Mouse (Mus musculus) retina, postnatal 1 day (tissue): ENCODE results near the gene Cdc37l1.

Experiments used
- DNase-seq: peaks from one replicate; pipeline ENCODE4 v3.0.0-alpha.2; 2012

The Cdc37l1 gene

DNA sequence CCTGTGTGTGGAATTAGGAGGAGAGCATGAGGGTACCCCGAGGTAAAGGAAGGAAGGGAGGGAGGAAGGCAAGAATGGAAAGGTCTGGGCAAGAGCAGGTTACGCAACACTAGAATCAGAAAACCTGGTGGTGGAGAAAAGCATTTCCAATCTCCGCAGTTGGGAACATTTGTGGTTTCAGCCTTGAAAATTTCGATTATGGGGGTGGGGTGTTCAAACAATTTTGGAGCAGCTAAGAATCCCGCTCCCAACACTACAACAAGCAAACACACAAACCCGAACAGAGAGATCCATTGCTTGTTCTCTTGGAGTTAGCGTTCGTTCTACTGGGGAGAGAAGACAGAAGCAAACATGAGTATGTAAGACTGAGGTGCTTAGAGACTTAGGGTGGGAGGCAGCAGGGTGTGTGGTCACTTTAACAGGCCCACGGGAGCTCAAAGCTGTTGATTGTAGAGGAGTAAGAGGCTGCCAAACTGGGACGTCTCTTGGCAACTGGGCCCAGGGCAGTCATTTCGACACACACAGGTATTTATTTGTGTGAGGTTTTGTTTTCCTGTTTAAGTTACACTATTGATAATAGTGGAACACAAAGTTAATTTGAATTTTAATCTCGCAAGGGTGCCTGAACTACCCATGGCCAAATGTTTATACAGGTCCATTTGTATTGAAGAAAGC is 59.4 kb downstream of the Cdc37l1 start:
- DNase-seq = no peak

DNA sequence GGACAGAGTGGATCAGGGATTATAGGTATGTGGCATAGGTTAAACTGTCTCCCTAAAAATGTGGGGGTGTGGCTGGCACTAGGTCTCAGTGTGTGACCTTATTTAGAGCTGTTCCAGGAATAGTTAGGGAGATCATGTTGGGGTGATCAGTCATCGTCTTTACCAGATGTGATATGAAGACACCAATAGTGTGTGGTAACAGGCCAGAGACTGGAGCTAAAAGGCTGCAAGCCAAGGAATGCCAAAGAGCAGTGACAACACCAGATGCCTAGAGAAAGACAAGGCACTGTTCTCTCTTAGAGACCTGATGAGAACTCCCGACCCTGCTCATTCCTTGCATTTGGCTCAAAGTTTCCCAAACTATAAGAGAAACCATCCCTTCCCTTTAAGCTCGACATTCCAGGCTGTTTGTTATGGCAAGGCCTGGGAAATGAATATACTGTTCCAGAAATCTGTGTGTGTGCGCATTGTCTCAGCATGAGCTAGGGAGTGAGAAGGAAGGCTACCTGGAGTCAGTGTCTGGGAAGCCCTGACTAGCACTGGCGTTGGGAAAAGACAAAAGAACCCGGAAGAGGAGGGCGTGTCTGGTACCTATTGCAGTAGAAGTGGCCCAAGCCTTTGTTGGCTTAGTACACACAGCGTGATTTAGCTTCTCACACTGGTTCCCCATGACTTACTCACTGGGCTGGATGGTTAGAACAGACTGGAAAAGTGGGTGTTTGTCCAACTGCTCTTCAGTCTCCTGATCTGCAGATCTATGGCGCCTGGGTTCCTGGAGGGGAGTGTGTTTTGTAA is 60.2 kb downstream of the Cdc37l1 start:
- no peak for DNase-seq

DNA sequence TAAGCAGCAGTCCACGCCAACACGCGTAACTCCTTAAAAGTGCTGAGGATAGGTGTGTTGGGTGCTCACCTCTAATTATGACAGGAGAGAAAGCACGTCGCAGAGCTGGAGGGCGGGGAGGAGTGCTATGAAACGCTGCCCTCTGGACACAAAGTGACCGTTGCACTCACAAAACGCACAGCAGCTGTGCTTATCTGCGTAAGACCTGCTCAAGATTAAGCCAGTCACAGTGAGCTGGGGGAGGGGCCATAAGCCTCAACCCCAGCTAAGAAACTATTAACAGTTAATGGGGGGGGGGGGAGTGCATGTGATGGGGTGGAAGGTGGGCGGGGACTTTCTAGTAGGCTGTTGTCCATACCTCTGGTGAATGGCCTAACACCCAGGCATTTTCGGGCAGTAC is 62.6 kb downstream of the Cdc37l1 start:
- peak; percentile 38 for DNase-seq

DNA sequence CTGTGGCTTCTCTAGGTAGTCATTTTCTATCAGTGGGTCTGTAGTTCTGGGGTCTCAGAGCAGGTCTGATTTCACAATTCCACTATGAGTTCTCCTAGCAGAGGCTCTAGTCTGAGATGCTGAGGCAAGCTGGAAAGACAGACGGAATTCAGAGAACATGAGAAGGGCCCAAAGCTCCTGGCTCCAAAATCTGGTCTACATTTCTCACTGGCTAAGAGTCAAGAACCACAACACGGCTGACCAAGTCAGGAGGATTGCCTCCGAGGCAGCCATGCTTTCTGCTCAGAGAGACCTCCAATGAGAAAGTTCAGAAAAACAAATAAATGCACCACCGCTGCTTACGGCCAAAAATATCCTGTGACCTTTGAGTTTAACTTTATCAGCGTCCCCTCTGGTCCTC is 64.4 kb downstream of the Cdc37l1 start:
- no peak for DNase-seq

DNA sequence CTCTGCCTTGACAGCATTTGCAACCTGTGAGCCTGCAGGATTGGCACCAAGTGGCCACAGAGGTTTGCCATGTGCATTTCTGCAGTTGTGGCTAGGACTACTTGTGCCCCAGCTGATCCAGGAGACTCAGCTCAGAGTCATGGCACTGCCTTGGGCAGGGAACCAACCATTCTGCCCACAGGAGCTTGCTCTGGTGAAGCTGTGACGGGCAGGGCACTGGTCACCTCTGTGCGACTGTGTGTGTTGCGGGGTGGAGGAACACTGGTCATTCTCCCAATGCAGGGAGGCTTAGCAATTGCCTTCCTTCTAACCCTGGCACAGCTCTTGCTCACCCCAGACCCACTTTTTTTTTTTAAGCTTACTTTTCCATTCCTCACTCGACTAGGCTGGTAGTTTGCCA is 65.3 kb downstream of the Cdc37l1 start:
- DNase-seq = no peak

DNA sequence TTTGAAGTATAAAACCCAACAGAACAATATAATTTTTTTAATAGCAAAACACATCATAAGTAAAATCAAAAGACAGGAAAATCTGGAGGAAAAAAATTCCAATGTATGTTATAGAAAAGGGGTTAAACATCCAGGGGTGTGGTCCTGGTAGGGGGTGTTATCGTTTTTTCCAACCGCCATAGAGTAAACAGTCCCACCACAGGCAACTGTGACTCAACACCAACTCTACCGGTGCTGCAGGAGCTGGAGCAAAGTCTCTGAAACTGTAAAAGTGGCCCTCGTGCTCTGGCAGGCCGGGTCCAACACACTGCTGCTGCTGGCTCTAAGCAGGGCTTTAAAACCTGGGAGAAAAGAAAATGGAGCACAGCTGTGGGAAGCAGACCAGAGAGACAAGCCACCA is 68.6 kb downstream of the Cdc37l1 start:
- DNase-seq = no peak

DNA sequence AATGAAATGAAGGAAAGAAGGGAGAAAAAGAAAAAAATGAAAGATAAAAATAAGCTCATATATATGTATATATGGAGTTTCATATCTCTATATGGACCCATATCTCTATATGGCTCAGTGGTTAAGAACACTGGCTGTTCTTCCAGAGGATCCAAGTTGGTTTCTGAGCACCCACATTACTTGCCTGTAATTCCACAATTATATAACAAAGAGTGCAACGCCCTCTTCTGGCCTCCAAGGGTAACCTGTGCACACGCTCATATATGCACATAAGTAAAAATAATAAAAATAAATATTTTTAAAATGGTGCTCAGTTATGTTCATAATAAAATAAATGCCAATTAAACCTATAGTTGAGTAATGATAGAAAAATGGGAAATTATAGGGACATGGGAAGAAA is 69.5 kb downstream of the Cdc37l1 start:
- DNase-seq = no peak

DNA sequence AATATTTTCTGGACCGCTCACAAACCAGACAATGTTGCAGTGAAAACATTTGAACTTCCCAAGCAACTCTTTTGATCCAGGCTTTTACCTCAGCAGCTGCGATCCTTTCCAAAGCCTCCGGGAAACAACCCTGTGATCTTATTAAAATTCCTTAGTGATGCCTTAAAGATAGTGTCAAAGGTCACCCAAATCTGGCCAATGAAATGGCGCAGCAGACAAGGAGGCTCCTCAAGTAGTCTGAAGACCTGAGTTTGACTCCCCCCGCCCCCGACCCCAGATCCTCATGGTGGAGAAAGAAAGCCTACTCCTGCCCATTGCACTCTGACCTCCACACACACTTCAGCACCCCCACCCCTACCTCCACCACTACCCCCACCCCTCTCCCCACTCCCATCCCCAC is 70.1 kb downstream of the Cdc37l1 start:
- DNase-seq = no peak

DNA sequence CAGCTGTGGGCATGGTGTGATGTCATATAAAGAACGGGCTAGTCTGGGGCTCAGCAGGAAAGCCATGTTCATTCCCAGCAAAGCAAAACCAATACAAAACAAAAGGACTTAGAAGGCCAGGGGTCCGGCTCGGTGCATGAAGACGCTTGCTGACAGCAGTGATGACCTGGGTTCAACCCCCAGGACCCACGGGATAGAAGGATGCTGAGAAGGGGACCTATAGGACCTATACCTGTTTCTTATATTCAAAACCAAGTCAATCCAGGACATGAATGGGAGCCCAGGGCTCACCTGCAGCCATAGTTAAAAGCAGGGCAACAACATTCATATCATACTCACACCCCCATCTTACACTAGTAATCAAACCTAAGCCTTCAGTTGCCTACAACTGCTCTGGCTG is 72.9 kb downstream of the Cdc37l1 start:
- no peak for DNase-seq

DNA sequence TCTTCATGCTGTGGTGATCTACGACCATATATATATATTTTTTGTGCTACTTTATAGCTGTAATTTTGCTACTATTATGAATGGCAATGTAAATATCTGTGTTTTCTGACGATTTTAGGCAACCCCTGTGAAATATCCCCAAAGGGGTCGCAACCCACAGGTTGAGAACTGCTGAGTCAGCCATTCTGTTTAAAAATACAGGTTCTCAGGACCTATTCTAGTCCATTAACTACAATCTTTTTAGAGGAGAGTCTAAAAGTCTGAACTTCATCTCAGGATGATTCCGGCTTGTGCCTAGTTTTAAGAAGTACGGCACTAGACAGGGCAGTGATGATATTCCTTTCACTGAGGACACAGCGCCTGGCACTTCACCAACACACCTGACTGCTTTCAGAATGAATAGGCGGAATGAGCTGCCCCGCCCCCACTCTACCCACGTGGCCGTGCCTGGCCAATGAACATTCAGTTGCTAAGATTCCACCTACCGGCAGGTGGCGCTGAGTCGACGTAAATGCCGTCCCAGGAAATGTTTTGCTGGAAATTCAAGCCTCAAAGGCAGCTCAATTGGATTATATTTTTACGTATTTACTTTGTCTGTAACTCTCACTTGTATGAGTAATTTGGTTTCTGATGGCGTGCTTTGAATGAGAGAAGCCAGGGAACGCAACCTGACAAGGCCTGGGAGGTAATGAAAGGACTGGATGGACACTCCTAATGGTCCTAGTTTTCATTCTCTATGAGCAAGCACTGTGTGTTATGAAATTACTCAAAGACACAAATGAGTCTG is 73.6 kb downstream of the Cdc37l1 start:
- DNase-seq = peak; percentile 93

DNA sequence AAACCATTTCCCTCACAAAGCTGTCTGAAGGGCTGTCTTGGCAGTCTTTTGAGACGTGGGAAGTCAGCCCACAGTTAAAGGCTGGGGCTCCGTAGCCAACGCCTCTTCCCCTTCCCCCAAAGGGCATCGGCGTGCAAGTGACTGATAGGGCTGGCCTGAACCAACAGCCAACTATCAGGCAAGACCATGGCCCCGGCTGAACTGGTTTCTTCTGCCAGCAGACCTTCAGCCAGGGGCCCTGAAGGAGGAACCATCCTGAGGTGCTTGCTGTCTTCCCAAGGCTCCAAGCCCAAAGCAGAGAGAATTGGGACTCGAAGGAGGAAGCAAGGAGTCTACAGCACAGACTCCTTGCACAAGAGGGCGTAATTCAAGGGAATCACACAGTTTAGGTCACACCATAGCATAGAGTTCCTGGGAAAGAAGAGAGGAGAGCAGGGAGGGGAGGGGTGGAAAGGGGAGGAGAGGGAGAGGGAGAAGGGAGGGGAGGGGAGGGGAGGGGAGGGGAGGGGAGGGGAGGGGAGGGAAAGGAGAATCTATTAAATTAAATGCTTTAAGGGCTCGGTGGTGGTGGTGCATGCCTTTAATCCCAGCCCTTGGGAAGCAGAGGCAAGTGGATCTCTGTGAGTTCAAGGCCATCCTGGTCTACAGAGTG is 74.4 kb downstream of the Cdc37l1 start:
- no peak for DNase-seq

DNA sequence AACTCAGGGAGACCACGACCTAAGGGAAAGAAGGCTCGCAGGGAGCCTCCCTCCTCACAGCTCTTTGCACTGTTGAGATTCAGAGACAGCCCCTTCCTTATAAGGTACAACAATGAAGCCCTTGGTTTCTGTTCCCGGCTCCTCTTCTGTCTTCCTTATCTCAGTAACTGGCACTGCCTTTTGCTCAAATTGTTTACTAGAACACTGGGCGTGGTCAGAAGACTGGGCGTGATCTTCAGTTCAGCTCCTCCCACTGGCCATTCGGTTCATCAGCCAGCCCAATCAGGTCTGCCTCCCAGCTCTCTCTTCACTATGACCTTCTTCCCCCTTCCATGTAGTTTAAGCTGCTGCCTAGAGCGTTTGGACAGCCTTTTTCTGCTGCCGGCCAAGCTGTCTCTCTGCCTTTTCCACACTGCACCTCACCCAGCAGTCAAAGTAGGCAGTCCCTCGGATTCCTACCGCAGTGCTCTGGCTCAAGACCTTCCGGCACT is 76.9 kb downstream of the Cdc37l1 start:
- DNase-seq = peak; percentile 87

DNA sequence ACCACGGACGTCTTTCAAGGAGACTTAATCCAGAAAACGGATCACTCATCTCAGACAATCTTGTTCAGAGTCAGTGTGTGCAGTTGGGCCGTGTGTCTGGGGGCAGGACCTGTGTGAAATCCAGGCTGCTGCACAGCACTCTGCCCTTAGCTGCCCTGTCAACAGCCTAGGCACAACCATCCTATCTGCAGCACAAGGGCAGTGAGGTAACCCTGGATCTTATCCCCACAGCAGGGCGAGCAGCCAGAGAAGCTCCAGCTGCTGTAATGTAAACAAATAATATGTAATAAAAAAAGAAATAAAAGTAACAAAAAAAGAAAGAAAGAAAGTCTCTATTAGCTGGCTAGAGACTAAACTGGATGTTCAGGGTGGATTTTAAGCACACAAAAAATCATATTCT is 79.0 kb downstream of the Cdc37l1 start:
- no peak for DNase-seq

DNA sequence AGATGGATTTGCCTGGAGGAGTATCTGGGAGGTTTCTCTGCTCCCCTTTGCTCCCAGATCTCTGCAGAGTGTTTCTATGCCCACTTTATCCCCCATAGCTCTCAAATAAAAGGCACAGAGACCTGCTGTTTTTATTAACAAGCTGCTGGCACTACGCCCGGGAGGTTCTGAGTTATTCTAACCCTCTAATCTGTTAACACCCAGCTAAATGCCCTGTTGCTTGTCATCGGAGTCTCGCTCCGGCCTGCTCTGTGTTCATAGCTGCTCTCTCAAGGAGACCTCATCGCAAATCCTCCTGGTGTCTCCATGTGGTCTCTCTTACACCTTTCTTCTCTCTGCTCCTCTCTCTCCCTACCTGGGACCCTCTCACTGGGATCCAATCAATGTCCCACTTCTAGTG is 84.7 kb downstream of the Cdc37l1 start:
- DNase-seq = no peak
